Mouse (Mus musculus) G1E-ER4 (cell line): ENCODE measurements around the gene Kctd3. TPM values are rescaled to one million over a fixed set of nuclear protein-coding genes. Genes with fewer than 3 reads are reported as not detected.

Experiments used
- GATA1 ChIP-seq: IDR thresholded peaks from one replicate; pipeline ENCODE4 v1.8.0; 2012; ENCODE audit warnings: low read length, inconsistent platforms
- polyA plus RNA-seq: library from polyadenylated mRNA; stranded (reverse); fragments of >175 nt; gene quantifications from 2 replicates; pipeline ENCODE4 v1.2.3, GENCODE M21; 2012

Gene Kctd3
- polyA plus RNA-seq, 1 experiment: 49.1 TPM

DNA sequence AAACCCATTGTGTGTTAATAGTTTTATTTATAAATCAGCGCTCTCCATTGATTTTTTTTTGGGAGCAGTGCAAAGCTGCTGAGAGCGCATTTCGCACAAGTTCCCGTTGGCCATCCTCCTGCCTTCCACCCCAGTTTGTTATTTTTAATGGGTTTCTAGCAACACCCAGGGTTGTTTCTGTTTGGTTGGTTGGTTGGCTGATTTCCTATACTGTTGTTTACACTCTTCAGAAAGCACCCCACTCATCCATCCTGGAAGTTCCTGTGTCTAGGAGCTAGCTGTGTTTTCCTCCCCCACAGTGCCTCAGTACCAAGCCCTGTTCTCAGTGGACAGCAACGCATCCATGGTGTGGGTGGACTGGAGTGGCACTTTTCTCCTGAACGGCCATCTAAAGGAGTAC is 56.5 kb downstream of the Kctd3 start:
- TF ChIP-seq GATA1: no peak

- no peak for TF ChIP-seq GATA1
These were observed 59.4 kb downstream of the Kctd3 start for GRCm38 (mm10) chr1:188948276-188948675.

DNA sequence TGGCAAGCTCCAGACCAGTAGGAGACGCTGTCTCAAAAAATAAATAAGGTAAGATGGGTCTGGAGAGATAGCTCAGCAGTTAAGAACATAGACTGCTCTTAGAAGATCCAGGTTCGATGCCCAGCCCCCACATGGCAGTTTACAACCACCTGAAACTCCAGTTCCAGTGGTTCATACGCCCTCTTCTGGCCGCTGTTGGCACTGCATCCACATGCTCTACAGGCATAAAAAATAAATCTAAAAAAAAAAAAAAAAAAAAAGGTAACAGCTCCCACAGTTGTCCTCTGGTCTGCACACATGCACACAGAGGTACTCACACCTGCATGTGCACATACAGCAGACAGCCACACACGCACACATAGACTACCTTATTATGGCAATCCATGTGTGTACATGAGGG is 59.8 kb downstream of the Kctd3 start:
- TF ChIP-seq GATA1: no peak

GRCm38 (mm10) chr1:188946849-188947248 is 60.8 kb downstream of the Kctd3 start:
- no peak for TF ChIP-seq GATA1

DNA sequence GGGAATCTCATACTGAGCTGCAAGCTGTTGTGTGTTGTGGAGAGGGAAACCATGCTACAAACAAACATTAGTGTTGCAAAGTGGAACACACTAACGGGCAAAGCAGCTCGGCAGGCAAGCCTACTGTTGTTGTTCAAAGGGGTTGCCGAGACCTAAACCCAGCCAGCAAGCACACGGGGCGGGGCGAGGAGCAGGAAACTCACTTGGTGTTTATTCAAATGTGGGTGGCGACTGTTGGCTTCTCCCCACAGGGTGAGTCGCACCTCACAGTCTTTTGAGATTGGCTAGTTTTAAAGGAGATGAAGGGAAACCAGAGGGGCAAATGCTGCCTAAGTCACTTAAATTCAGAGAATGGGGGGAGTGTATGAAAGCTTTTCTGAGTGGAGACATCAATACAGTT is 62.3 kb downstream of the Kctd3 start:
- no peak for TF ChIP-seq GATA1

- TF ChIP-seq GATA1: no peak
These were observed 70.3 kb downstream of the Kctd3 start for GRCm38 (mm10) chr1:188937246-188937780.
